Mouse (Mus musculus) testis, adult 2 months (tissue): ENCODE measurements around the gene Abraxas1.

ENCODE experiments used
- CTCF ChIP-seq: fragments of 200-500 bp; IDR thresholded peaks from 2 replicates; pipeline ENCODE4 v1.5.1; 2012; ENCODE audit warnings: low read depth, mild to moderate bottlenecking, inconsistent platforms, low read length, moderate library complexity; ENCODE audit not compliant: control insufficient read depth, insufficient read depth, insufficient replicate concordance
- POLR2A ChIP-seq: fragments of 200-500 bp; IDR thresholded peaks from 2 replicates; pipeline ENCODE4 v1.6.1; 2012; ENCODE audit warnings: low read depth, mild to moderate bottlenecking, inconsistent platforms, low read length, moderate library complexity; ENCODE audit not compliant: control insufficient read depth

GRCm38 (mm10) chr5:100833841-100834240 is 13.1 kb upstream of the Abraxas1 start:
- TF ChIP-seq POLR2A (no peak), CTCF (no peak)
